Mouse (Mus musculus): Measurements from ENCODE around the gene Naip2. TPM values are rescaled to one million over a fixed set of nuclear protein-coding genes. Genes with fewer than 3 reads are reported as not detected.
A peak's percentile ranks its signal among the peaks of the same experiment; 100 is the strongest.
"Not testable (repeated sequence)": the region's sequence is repeated elsewhere in the genome, so short reads cannot be mapped to it uniquely, and the experiment has no call there.

The Naip2 gene
- total RNA-seq (2021), result under 1 TPM; 0.48 to 0.49 TPM

DNA sequence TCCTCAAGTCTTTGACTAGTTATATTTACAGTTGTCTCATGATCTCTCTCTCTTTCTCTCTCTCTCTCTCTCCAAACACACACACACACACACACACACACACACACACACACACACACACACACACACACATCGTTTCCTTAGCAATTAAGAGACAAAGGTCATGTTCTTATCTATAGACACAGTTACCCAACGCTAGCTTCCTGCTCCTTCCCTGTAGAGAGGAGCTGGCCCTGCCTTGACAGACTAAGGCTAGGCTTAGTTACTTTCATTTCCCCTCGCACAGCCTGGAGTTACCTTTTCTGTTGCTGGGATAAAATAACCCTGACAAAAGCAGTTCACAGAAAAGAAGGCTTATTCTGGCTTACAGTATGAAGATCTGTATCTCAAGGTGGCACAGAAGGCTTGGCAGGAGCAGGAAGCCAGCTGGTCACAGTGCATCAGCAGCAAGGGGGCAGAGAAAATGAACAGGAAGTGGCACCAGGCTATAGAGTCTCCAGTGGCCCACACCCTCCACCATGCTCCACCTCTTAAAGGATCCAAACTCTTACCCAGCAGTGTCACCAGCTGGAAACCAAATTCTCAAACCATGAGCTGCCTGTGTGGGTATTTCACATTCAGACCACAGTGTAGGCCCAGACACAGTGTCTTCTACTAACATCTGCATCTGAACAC lies at the start of gene Naip2:
TSS of gene Naip2 (minus strand) at position 434 of the 675 bp plus-strand sequence.
- DNase-seq (ENCODE audit: low spot score); intact Hi-C loops (cut with DNase I): not testable (repeated sequence)

DNA sequence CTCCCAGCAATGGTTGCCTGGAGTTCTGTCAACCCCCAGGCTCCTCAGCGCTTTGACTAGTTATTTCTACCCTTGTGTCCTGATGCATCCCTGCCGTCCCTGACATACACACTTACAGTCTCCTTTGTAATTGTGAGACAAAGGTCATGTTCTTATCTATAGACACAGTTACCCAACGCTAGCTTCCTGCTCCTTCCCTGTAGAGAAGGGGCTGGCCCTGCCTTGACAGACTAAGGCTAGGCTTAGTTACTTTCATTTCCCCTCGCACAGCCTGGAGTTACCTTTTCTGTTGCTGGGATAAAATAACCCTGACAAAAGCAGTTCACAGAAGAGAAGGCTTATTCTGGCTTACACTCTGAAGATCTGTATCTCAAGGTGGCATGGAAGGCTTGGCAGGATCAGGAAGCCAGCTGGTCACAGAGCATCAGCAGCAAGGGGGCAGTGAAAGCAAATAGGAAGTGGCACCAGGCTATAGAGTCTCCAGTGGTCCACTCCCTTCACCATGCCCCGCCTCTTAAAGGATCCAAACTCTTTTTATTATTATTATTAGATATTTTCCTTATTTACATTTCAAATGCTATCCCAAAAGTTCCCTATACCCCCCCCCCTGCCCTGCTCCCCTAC lies 45.1 kb upstream of the Naip2 start:
- DNase-seq (ENCODE audit: low spot score); intact Hi-C loops (cut with DNase I): not testable (repeated sequence)

DNA sequence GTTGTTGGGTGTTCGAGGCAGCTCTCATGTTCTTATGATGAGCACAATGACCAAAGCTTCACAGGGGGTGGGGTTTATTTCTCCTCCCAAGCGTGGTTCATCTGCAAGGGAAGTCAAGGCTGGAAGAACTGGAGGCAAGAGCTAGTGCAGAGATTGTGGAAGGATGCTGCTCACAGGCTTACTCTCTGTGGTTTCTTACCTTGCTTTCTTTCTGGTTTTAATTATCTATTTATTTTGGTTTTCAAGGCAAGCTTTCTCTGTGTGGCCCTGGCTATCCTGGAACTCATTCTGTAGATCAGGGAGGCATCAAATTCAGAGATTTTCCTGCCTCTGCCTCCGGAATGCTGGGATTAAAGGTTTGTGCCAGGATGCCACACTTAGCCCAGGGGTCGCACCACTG lies 44.3 kb upstream of the Naip2 start, which contains the start of gene Naip5:
TSS of gene Naip5 (minus strand) at position 101 of the 400 bp plus-strand sequence.
- intact Hi-C loops (cut with DNase I); DNase-seq (ENCODE audit: low spot score): not testable (repeated sequence)

DNA sequence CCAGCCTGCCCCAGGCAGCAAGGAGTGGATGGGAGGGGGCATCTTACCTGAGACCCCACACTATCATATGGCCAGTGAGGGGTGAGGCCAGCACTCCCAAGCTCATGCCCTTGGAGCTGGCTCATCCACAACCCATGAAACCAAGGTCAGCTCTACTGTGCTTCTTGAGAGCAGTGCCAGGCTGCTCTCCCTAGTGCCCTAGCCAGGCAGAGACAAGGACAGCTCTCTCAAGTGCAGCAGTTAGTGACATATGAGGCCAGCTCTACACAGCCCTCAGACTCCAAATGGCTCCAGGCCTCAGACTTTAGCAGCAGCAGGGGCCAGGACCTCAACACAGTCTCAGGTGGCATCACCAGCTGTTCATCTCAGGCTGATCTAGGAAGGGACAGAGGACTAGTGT lies 41.8 kb upstream of the Naip2 start:
- no peak for DNase-seq (ENCODE audit: low spot score)
- intact Hi-C loops (cut with DNase I), result no loop called here

DNA sequence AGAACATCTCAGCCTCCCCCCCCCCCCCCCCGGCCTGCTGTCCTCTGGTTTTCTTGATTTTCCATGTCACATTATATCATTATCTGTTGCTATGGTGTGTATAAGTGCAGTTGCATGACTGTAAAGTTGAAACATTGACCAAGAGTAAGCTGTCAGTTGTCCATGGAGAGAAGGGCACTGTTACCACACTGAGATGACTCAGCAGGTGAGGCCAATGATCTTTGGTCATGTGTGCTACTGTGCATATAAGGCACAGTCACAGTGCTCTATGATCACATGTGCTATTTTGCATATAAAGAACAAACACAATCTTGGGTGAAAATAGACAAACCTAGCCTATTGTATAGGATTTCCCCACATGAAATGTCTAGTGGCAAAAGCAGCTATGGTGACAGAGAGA lies 11.8 kb upstream of the Naip2 start:
- intact Hi-C loops (cut with DNase I); DNase-seq (ENCODE audit: low spot score): not testable (repeated sequence)

DNA sequence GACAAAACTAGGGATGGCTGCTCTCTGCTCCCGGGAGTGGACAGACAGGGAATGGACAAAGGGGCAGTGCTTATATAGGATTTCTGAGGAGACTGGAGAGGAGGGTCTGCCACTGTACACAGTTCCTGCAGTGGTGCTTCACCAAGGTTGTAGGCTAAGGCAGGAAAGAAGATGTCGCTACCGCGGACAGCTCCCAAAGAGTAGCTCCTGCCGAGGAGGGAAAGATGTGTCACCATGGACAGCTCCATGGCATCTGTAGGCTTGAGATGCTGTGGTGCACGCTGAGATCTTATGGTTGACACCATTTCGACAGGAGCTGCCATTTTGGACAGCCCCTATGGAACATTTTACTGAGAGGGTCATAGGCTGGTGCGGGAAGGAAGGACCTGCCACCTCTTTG lies 8.6 kb upstream of the Naip2 start:
- intact Hi-C loops (cut with DNase I), result no loop called here
- DNase-seq (ENCODE audit: low spot score), result no peak

DNA sequence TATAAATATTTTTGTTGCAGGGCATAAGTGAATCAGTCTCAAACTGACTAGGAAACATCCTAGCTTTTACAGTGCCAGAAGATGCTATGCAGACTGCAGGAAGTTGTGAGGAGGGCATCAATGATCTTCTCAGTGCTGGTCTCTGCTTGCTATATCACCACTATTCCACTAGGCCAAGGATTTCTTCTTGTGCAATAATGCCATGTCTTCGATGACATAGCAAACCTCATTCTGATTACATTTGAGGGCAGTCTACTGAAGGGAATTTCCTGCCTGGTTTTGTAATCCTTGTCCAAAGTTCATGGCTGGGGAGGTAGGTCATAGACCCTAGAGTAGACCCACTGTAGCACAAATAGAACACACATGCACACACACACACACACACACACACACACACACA lies 1.4 kb upstream of the Naip2 start:
- intact Hi-C loops (cut with DNase I), result no loop called here
- DNase-seq (ENCODE audit: low spot score), result no peak

DNA sequence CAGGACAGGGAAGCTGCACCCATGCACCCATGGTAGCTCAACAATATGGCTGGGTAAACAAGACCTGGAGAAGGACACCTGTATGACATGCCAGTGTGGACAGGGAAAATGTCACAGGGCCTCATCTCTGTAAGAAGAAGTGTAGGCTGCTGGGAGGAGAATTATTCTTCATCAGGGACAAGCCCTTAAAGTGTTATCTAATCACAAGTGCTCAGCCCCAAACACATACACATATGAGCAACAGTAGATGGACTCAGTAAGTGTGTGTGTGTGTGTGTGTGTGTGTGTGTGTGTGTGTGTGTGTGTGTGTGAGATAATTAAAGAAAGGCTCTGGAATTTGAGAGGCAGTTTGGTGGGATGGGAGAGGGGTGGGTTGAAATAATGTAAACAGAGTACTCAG lies 1.1 kb downstream of the Naip2 start:
- intact Hi-C loops (cut with DNase I), result no loop called here
- DNase-seq (ENCODE audit: low spot score), result no peak

DNA sequence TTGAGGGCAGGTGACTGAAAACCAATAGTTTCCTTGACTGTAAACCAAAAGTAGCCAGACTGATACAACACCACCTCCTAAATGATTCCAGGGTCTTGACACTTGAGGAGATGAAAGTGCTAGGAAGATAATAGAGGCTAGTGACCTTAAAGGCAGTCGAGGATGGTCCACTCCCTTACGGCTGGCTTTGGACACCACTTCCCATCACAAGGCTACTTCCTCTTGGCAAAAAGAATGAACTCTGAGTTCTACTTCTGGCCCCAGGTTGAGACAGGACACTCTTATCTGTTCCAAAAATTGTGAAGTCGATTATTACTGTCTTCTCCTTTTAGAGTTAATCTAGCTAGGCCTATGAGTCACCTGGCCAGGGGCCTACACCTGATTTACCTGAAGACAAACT lies 6.5 kb downstream of the Naip2 start:
- intact Hi-C loops (cut with DNase I), result no loop called here
- no peak for DNase-seq (ENCODE audit: low spot score)

DNA sequence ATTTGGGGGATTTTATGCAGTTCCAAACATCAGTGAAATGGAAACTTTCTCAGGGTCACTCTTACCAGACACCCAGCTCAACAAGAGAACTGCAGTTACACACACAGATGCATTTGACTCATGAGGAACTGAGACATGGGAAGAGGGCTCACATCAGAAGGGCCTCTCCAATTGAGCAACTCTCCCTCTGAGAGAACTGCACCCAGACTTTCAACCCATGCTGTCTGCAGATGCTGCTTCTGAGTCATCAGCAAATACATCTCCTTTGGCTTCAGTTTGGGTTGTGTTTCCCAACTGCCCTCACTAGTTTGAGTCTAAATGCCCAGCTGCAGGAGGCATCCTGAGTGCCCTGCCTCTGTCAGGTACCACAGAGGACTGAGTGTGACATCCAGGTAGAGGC lies 18.8 kb downstream of the Naip2 start:
- intact Hi-C loops (cut with DNase I); DNase-seq (ENCODE audit: low spot score): not testable (repeated sequence)

DNA sequence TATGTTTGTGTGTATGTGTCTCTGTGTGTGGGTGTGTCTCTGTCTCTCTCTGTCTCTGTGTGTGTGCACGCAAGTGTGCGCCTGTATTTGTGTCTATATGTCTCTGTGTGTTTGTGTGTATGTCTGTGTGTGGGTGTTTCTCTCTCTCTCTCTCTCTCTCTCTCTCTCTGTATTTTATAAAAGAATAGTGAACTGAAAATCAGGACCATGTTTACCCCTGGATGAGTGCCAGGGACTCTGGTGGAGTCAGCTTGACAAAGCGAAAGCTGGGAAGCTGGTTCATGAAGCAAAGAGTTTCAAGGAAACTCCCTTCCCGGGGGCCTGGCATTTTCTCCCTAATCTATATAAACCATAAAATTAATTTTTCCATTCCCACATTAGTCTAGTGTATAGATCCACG lies 27.5 kb downstream of the Naip2 start:
- intact Hi-C loops (cut with DNase I); DNase-seq (ENCODE audit: low spot score): not testable (repeated sequence)

DNA sequence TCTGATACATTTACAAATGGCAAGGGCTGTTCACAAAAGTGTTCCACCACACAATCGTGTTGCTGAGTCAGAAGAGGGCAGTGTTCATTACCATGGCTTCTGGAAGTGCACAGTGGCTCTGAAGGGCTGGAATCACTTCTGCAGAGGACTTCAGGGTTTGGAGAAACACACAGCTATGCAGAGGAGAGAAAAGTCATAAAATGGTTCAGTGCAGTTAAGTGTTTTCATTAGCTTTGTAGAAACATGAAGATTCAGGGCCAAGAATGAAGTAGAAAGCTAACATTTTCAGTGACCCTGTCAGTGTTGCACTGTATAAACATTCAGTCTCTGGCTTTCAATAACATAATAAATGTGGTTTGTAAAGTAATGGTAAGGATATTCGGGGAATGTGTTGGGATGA lies 35.5 kb downstream of the Naip2 start:
- DNase-seq (ENCODE audit: low spot score); intact Hi-C loops (cut with DNase I): not testable (repeated sequence)

DNA sequence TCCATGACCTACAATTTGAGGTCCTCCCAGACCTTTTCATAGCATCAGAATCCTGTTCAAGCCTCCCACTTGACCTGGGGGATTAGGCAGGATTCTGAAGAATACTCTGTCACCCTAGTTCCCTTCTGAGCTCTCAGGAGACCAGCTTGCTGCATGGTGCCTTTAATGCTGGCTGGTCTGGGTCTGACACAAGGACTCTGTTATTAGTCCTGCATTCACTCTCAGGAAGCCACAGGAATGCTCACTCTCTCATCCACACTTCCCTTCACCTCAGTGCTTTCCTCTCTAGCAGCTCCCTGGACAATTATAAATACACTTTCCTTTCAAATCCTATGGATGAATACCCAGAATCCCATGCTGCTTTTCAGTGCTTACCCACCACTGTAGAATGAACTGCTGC lies 39.4 kb downstream of the Naip2 start:
- DNase-seq (ENCODE audit: low spot score); intact Hi-C loops (cut with DNase I): not testable (repeated sequence)

DNA sequence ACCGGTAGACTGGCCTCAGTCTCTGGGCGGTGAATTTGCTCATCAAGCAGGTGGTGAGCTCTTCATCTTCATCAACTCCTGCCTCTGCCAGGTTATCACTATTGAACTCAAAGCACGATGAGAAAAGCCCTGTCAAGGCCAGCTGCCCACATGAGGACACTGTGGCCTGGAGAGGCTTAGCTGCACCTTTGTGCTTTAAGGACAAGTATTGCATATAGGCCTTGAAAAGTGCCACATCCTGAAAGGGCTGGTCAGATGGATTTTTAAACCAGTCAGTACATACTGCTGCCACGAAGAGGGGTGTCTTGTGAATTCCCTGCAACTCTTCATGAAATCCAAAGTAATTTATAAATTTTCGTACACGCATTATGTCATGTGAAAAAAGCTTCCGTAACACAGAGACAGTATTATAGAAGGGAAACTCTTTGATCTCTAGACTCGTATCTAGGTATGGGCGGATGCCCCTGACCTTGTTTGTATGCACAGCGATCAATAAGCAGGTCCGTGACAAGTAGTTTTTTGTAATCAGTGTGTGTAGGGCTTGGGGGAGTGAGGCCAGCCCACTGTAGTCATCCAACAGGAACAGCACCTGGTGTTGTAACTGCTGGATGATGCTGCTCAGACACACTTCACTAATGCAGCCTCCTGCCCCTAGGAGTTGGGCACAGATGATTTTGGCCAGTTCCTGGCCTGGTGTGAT lies 40.6 kb downstream of the Naip2 start:
- intact Hi-C loops (cut with DNase I); DNase-seq (ENCODE audit: low spot score): not testable (repeated sequence)

DNA sequence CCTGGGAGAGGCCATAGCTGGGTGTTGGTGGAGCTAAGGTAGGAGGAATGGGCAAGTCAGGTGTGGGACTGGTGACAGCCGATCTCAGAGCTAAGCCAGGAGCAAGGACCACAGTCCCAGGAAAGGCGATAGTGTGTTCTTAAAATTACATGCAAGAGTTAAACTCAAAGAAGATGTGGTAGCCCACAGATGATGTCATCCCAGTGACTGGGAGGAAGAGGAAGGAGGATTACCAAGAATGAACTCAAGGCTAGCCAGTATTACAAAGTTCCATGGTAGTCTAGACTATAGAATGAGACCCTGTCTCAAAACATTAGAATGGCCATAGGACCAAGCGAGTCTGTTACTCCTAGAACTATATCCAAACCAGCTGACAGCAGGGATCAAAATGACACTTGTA lies 45.3 kb downstream of the Naip2 start:
- no peak for DNase-seq (ENCODE audit: low spot score)
- intact Hi-C loops (cut with DNase I), result no loop called here

DNA sequence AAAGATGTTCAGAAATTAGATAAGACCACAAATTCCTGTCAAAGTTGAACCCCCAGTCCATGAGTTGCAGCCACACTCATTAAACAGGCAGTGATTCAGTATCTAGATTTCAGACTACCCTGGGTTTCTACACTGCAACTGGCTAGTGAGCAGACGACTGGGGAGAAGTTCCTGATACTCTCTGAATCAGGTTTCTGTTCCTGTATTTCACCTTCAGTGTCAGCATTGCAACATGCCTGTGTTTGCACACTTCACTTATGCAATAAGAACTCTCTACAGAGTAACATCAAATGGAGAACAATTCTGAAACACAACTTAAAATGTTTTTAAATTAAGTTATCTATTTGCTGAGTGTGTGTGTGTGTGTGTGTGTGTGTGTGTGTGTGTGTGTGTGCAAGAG lies 49.2 kb downstream of the Naip2 start:
- no peak for DNase-seq (ENCODE audit: low spot score)
- intact Hi-C loops (cut with DNase I), result no loop called here

DNA sequence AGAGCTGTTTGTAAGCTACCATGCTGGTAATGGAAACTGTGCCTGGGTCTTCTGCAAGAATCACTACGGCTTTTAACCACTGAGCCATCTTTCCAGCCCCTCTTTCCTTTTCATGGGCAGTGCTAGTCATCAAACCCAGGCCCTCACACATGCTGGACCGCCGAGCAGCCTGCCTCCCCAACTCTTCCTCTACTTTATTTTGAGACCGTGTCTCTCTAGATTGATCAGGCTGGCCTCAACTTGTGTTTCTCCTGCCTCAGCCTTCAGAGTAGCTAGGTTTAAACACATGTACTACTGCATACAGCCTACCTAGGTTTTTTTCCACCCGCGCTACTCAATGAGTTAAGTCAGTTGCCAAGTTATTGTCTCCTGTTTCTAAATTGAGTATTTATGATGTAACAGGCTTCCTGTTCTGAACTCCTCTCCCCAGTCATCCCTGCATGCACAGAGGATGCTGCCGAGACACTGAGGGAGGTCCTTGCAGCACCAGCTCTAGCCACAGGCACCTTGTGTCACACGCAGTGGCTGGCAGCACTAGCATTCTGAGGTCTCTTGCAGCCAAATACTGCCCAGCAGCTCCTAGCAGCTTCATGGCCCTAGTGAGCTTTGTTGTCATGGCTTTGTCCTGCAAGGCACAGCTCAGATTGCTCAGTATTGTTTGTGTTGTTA lies 60.1 kb downstream of the Naip2 start:
- intact Hi-C loops (cut with DNase I), result no loop called here
- DNase-seq (ENCODE audit: low spot score), result no peak

DNA sequence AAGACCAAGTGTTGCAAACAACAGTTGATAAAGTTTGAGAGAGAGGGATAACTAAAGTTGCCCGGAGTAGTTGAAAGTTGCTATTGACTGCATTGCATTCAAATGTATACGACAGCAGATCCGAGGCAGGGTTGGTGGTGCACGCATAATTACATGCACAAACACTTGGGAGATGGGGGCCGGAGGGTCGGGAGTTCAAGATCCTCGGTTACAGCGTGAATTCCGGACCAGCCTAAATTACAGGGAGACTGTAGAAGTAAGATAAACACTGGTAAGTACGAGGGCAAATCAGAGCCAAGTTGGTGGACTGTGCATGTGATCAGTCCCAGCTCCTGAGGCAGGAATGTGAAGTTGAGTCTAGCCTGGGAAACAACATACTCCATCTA lies 76.6 kb downstream of the Naip2 start:
- no peak for DNase-seq (ENCODE audit: low spot score)
- intact Hi-C loops (cut with DNase I), result loop anchor here (2.0 kb wide), 1 partner anchor 16 kb away; the partner anchor contains the start of gene Serf1

DNA sequence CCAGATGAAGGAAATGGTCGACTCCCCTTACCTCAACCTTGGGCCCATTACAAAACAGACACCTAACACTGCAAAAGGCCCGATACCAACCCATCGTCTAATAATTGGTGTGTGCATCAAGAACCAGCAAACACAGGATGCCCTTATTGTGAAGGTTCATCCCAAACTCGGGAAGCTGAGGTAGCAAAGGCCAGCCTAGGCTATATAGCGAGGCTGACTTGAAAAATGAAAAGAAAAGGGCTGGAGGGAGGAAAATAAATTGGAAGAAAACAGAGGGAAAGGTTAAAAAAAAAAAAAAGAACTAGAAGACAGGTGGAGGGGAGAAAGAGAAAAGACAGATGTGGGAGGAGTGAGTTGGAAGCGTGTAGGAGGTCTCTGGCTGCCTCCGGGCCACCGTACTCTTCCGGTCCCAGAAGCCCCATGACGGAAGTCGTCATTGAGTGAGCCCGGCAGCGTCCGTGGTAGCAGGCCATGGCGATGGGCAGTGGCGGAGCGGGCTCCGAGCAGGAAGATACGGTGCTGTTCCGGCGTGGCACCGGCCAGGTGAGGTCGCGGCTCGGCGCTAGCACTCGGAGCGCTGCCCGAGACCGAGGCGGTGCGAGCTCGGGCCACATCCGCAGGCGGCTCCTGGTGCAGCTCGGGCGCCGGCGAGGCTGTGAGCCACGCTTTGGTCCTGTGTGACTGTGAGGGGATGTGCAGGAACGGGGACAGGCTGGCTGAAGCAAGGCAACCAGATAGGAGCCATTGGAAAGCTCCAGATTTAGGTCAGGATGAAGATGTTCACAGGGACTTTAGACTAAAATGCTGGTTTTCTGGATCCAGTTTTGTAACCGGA lies 77.3 kb downstream of the Naip2 start, which contains the start of gene Smn1:
TSS of gene Smn1 (plus strand) at position 430 of the 835 bp plus-strand sequence.
- DNase-seq (ENCODE audit: low spot score), result peak; percentile 81
- intact Hi-C loops (cut with DNase I), result loop anchor here (2.0 kb wide), 1 partner anchor 16 kb away; the partner anchor contains the start of gene Serf1
